Mouse (Mus musculus) thymus, adult 2 months (tissue): ENCODE data around the gene D930048N14Rik. TPM values are rescaled to one million over a fixed set of nuclear protein-coding genes. Genes with fewer than 3 reads are reported as not detected.
"Not testable (repeated sequence)": the region's sequence is repeated elsewhere in the genome, so short reads cannot be mapped to it uniquely, and the experiment has no call there.

Experiments
- DNase-seq: peaks from one replicate; pipeline ENCODE4 v3.0.0; 2021
- H3K27ac ChIP-seq: fragments of 200-500 bp; 2 replicates; pipeline ENCODE4 v1.5.1; 2012; ENCODE audit warnings: low read length, control low read depth; ENCODE audit not compliant: control insufficient read depth, insufficient read depth
- H3K27me3 ChIP-seq: fragments of 200-500 bp; 2 replicates; pipeline ENCODE4 v1.6.1; 2012; ENCODE audit warnings: mild to moderate bottlenecking, low read length, moderate library complexity, mixed read lengths; ENCODE audit not compliant: control insufficient read depth, insufficient read depth
- H3K36me3 ChIP-seq: fragments of 200-500 bp; 2 replicates; pipeline ENCODE4 v1.6.1; 2012; ENCODE audit warnings: mild to moderate bottlenecking, low read length, moderate library complexity; ENCODE audit not compliant: control insufficient read depth, insufficient read depth
- H3K4me1 ChIP-seq: fragments of 200-500 bp; replicated peaks from 2 replicates; pipeline ENCODE4 v1.6.1; 2012; ENCODE audit warnings: low read length; ENCODE audit not compliant: control insufficient read depth, insufficient read depth
- H3K4me3 ChIP-seq: fragments of 200-500 bp; 2 replicates; pipeline ENCODE4 v1.5.1; 2012; ENCODE audit warnings: mild to moderate bottlenecking, low read length, control low read depth, moderate library complexity; ENCODE audit not compliant: control insufficient read depth, insufficient read depth
- CTCF ChIP-seq: fragments of 200-500 bp; IDR thresholded peaks from 2 replicates; pipeline ENCODE4 v1.5.1; 2012; ENCODE audit warnings: mild to moderate bottlenecking, control low read depth, low read length, moderate library complexity, borderline replicate concordance; ENCODE audit not compliant: control insufficient read depth, poor library complexity, insufficient read depth; ENCODE audit errors: extremely low read depth
- POLR2A ChIP-seq: fragments of 200-500 bp; IDR thresholded peaks from 2 replicates; pipeline ENCODE4 v1.6.1; 2012; ENCODE audit warnings: mild to moderate bottlenecking, low read length, control low read depth, moderate library complexity; ENCODE audit not compliant: control insufficient read depth, poor library complexity, insufficient read depth; ENCODE audit errors: extremely low read depth
- WGBS: fragments of 180-500 bp; shearing (Covaris S2); methylation state at CpG from one replicate; pipeline ENCODE4 v1.1.7; 2018; 5-methylcytosine and 5-hydroxymethylcytosine counted together
- polyA plus RNA-seq: library from polyadenylated mRNA; depleted of rRNA; stranded (reverse); fragments of >200 nt; gene quantifications from 2 replicates; pipeline ENCODE4 v1.2.3, GENCODE M21; 2012

Gene D930048N14Rik
- polyA plus RNA-seq, 1 experiment = 15.8 TPM

GRCm38 (mm10) chr11:51609266-51609909 lies 41.4 kb upstream of the D930048N14Rik start:
- TF ChIP-seq CTCF (no peak), POLR2A (no peak)
- peaks cover 13% of the 10 kb centered on the region for H3K4me1 ChIP-seq
- H3K27me3 ChIP-seq = no peaks in the 10 kb centered on the region
- 26% methylated on average over 3 of the region's 3 CpGs for WGBS
- H3K36me3 ChIP-seq = peaks cover 10% of the 10 kb centered on the region
- peak overlapping the region; percentile 91 for H3K27ac ChIP-seq
- H3K4me3 ChIP-seq = no peak overlapping the region
- DNase-seq = no peak

GRCm38 (mm10) chr11:51609940-51610339 lies 40.8 kb upstream of the D930048N14Rik start:
- not testable (repeated sequence) for DNase-seq, H3K27me3 ChIP-seq, H3K36me3 ChIP-seq, H3K4me3 ChIP-seq
- peaks cover 16% of the 10 kb centered on the region for H3K4me1 ChIP-seq
- peak overlapping the region; percentile 91 for H3K27ac ChIP-seq
- 71% methylated on average over 5 of the region's 5 CpGs for WGBS

GRCm38 (mm10) chr11:51614256-51614655 lies 36.5 kb upstream of the D930048N14Rik start:
- no peaks in the 10 kb centered on the region for H3K27me3 ChIP-seq
- no peaks in the 10 kb centered on the region for H3K36me3 ChIP-seq
- H3K4me1 ChIP-seq = peaks cover 19% of the 10 kb centered on the region
- no peak overlapping the region for H3K4me3 ChIP-seq
- no peak for DNase-seq
- WGBS = 95% methylated on average over 8 of the region's 8 CpGs
- H3K27ac ChIP-seq = no peak overlapping the region
- no peak for TF ChIP-seq CTCF
- no peak for TF ChIP-seq POLR2A

GRCm38 (mm10) chr11:51615129-51615528 lies 35.6 kb upstream of the D930048N14Rik start:
- TF ChIP-seq POLR2A (no peak), CTCF (no peak)
- peaks cover 13% of the 10 kb centered on the region for H3K4me1 ChIP-seq
- no peak overlapping the region; the same call in 1 of the 2 replicates for H3K4me3 ChIP-seq
- H3K27me3 ChIP-seq = no peaks in the 10 kb centered on the region
- no peaks in the 10 kb centered on the region for H3K36me3 ChIP-seq
- 32% methylated on average over 7 of the region's 7 CpGs for WGBS
- DNase-seq = no peak
- H3K27ac ChIP-seq = peak overlapping the region; percentile 66

GRCm38 (mm10) chr11:51615601-51616000 lies 35.2 kb upstream of the D930048N14Rik start:
- no peaks in the 10 kb centered on the region for H3K36me3 ChIP-seq
- peak overlapping the region; percentile 54 for H3K4me3 ChIP-seq
- 1% methylated on average over 14 of the region's 14 CpGs for WGBS
- peak; percentile 71 for DNase-seq
- no peak for TF ChIP-seq CTCF
- TF ChIP-seq POLR2A = peak; percentile 85; the same call in 1 of the 2 replicates
- no peaks in the 10 kb centered on the region for H3K27me3 ChIP-seq
- peaks cover 13% of the 10 kb centered on the region for H3K4me1 ChIP-seq
- H3K27ac ChIP-seq = peak overlapping the region; percentile 66; the same call in 1 of the 2 replicates

GRCm38 (mm10) chr11:51616113-51616512 lies 34.6 kb upstream of the D930048N14Rik start:
- H3K27ac ChIP-seq, H3K27me3 ChIP-seq, H3K36me3 ChIP-seq, H3K4me3 ChIP-seq, DNase-seq: not testable (repeated sequence)
- H3K4me1 ChIP-seq = peaks cover 15% of the 10 kb centered on the region
- 87% methylated on average over 7 of the region's 7 CpGs for WGBS

- Histone ChIP-seq H3K4me1 (peaks cover 15% of the 10 kb centered on the region), H3K27me3 (no peaks in the 10 kb centered on the region), H3K4me3 (no peak overlapping the region), H3K27ac (no peak overlapping the region), H3K36me3 (no peaks in the 10 kb centered on the region)
- WGBS = 0% methylated on average over 4 of the region's 4 CpGs
- no peak for TF ChIP-seq POLR2A
- TF ChIP-seq CTCF = no peak
- peak; percentile 84 for DNase-seq
Observed at GRCm38 (mm10) chr11:51617693-51618092, 33.1 kb upstream of the D930048N14Rik start.
